Mouse (Mus musculus) cerebellum, postnatal 10 days (tissue): ENCODE data around the gene Kdm4c.
"Not testable (repeated sequence)": the region's sequence is repeated elsewhere in the genome, so short reads cannot be mapped to it uniquely, and the experiment has no call there.

Source experiments
- DNase-seq, 2 experiments: peaks; one replicate each; pipeline ENCODE4 v3.0.0; 2021; ENCODE audit warnings: mixed read lengths in 2 of 2

Kdm4c gene

DNA sequence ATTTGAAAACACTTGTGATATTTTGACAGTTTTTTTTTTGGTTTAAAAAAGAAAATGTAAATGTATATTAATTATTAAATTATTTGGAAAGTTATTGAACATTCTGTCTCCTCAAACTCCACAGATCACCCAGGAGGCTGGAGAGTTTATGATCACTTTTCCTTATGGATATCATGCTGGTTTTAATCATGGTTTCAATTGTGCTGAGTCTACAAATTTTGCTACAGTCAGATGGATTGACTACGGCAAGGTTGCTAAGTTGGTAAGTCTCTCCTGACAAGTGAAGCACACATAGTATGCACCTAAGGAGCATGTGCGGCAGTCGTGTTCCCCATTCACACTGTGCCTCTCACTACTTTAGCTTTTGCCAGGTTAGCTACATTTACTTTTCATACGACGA, 73.1 kb downstream of the Kdm4c start:
- no peak for DNase-seq

DNA sequence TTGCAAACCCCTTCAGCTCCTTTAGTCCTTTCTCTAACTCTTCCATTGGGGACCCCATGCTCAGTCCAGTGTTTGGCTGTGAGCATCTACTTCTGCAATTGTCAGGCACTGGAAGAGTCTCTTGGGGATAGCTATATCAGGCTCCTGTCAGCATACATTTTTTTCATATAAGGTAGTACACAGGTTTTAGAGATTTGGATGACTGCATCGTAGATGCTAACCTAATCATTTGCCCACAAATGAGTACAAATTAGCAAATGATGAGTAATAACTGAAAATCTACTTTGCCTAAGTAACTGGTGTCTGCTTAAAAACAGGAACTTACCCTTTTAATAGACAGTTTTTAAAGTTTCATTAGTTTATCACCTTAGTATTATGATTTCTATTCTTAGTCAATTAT, 77.0 kb downstream of the Kdm4c start:
- no peak for DNase-seq

DNA sequence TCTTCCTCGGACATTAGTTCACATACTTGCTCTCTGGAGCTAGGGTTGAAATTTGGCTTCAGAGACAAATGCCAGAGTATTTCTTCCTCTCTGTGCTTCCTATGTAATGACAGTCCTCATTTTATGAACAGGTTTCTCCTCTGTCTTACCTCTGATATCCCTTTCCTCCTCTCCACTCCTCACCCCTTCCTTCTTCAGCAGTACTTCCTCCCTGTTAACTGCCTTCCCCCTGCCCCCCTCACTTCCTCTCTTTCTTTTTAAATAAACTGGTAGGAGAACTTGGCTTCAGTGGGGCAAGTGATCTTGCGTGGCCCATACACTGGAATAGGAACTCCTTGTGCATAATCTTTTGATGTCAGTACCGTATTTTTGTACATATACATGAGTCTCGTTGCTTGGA, 115.2 kb downstream of the Kdm4c start:
- DNase-seq = no peak

DNA sequence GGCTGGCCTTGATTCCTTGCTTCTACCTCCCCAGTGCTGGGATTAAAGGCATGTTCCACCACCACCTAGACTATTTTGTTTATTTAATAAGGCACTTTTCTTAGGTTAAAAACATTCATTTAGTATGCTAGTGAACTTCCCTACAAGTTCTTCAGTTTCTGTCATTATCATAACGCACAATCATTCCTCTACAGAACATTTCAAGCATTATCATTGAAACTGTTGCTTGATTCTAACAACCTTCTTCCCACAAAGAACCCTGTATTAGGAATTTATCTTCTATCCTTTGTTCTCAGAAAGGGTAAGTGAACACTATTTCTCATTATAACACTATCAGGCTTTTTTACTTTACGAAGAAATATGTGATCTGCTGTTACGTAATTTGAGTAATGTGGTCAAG, 118.0 kb downstream of the Kdm4c start:
- DNase-seq = no peak

DNA sequence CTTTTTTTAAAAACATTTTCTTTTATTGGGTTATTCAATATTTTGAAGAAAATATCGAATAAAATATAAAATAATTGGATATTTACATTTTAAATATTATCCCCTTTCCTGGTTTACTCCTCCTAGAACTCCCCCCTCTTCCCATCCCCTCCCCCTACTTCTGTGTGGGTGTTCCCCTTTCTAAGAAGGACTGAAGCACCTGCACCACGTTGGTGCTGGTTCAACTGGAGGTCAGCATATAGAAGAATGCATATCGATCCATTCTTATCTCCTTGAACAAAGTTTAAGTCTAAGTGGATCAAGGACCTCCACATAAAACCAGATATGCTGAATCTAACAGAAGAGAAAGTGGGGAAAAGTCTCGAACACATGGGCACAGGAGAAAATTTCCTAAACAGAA, 144.3 kb downstream of the Kdm4c start:
- no peak for DNase-seq

DNA sequence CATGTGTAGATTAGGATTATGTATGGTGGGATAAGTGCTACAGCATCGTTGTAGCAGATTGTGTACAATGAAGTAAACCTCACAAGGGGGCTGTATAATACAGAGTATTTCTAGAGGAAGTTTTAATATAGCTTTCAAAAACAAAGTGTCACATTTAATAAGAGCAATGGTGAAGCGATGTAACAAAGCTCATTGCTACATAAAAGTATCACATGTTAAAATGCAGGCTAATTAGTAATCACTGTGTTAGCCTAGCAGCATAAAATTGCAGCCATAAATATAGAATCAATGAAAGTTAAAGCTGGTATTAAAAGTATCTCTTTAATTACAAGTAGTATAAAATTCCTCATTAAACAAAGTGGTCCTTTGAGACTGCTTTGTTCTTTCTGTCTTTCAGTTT, 150.9 kb downstream of the Kdm4c start:
- DNase-seq = no peak

DNA sequence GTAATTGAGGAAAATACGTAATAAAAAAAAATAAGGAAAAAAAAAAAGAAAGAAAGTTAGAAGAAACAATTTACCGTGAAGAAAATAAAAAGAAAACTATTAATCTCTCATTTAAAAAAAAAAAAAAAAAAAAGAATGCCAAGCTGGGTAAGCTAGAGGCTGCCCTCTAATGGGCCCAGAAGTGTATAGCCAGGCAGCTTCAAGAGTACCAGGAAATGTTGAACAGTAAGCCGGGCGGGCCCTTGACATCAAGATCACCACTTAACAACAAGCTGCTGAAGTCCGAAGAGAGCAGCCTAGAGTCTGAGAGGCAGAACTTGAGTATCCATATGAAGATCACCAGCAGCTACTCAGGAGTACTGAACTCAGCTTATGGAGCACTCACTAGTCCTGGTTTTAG, 154.3 kb downstream of the Kdm4c start:
- DNase-seq = no peak

DNA sequence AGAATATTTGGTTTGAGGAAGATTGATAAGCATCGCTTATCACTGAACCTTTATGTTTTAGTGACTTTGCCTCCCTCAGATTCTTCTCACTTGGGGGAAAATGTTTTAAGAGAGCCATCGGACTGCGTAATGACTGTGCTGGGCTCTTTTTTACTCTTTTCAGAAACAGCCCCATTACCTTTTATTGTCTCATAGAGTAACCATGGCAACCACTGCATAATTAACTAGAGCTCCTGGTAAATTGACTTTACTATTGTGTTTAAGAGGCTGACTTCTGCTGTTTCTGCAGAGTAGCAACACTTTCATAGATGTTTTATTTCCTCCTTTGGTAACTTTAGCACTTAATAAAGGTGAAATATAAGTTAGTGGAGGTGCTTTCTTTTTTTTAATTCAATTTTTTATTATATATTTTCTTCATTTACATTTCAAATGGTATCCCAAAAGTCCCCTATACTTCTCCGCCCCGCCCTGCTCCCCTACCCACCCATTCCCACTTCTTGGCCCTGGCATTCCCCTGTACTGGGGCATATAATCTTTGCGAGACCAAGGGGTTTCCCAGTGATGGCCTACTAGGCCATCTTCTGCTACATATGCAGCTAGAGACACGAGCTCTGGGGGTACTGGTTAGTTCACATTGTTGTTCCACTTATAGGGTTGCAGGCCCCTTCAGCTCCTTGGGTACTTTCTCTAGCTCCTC, 159.5 kb downstream of the Kdm4c start:
- not testable (repeated sequence) for DNase-seq

DNA sequence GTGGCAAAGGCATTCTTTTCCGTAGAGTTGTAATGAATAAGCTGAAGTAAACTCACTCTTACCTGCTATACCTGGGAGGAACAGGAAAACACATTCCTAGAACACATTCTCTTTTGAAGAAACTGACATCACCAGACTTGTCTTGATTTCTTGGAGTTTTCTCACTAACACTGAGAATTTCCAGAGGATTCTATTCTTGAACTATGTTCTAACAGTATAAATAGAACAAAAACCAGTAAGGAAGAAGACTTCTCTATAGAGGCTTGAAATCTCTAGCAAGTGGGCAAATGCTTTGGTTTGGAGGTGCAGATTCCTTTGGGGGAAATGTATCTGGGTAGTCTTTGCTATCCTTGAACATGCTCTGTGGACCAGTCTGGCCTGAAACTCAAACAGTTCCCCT, 166.4 kb downstream of the Kdm4c start:
- no peak for DNase-seq

DNA sequence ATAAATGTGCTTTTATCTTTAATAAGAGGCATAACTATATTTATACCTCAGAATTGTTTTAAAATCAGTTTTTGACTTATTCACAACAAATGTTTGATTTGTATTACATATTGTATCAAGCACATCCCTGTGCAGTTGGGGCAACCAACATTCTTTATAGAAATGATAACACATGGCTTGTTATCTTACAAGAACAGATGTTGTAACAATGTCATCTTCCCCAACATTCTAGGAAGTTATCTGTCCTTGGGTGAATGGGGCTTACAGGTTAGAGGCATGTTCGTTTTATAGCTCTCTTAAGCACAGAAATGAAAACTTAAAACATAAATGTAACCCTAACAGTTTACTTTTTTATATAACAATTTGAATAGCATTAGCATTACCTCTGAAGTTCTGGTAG, 177.5 kb downstream of the Kdm4c start:
- DNase-seq = no peak
